Mouse (Mus musculus) myocyte (in vitro differentiated cells): ENCODE measurements around the gene Cd68.

Source experiments
- CEBPB ChIP-seq: IDR thresholded peaks from 2 replicates; pipeline ENCODE4 v1.6.1; 2011; ENCODE audit warnings: mild to moderate bottlenecking, moderate library complexity; ENCODE audit not compliant: poor library complexity, insufficient read depth, severe bottlenecking
- E2F4 ChIP-seq: IDR thresholded peaks from one replicate; pipeline ENCODE4 v1.6.1; 2011; ENCODE audit warnings: mild to moderate bottlenecking, control low read depth, moderate library complexity; ENCODE audit not compliant: insufficient read depth
- MYOG ChIP-seq, 3 experiments: IDR thresholded peaks; one replicate each; pipeline ENCODE4 v1.6.1; 2011; ENCODE audit warnings: control low read depth in 2 of 3, low read depth in 2 of 3, mild to moderate bottlenecking in 2 of 3; ENCODE audit not compliant: insufficient read length in 2 of 3, control insufficient read depth in 1 of 3, insufficient read depth in 1 of 3
- POLR2A ChIP-seq: IDR thresholded peaks from one replicate; pipeline ENCODE4 v1.6.1; 2011; ENCODE audit warnings: low read depth, mild to moderate bottlenecking, control low read depth, moderate library complexity; ENCODE audit not compliant: insufficient read length
- TCF12 ChIP-seq: IDR thresholded peaks from one replicate; pipeline ENCODE4 v1.6.1; 2011; ENCODE audit warnings: mild to moderate bottlenecking, control low read depth; ENCODE audit not compliant: poor library complexity, insufficient read depth, severe bottlenecking
- USF1 ChIP-seq: IDR thresholded peaks from one replicate; pipeline ENCODE4 v1.6.1; 2011; ENCODE audit warnings: low read depth, mild to moderate bottlenecking, control low read depth, moderate library complexity

GRCm38 (mm10) chr11:69621571-69622268 lies 44.2 kb downstream of the Cd68 start, which contains the start of gene Sat2:
- TF ChIP-seq POLR2A (peak; percentile 31), CEBPB (no peak), MYOG (IDR thresholded peaks at IDR 0.05; ENCODE audit: control insufficient read depth in 1 of 3, insufficient read depth in 1 of 3, insufficient read length in 2 of 3, low read depth in 2 of 3) (no peak), E2F4 (no peak), USF1 (no peak), TCF12 (no peak)
